Mouse (Mus musculus) liver, postnatal 0 days (tissue): ENCODE measurements at regions not wholly inside any gene's neighbourhood (a gene's known extent, or its start where the extent isn't known, plus 50 kb on each side); places are given as distances from the start of the nearest gene placed in this dataset.

Experiments used
- CTCF ChIP-seq: sonication (generic); IDR thresholded peaks from 2 replicates; pipeline ENCODE4 v1.5.1; 2016; ENCODE audit warnings: antibody characterized with exemption, low read depth
- EP300 ChIP-seq: IDR thresholded peaks from 2 replicates; pipeline ENCODE4 v1.6.1; 2016; ENCODE audit warnings: antibody characterized with exemption, low read depth, mild to moderate bottlenecking

GRCm38 (mm10) chr10:21806716-21807115 lies 75.3 kb upstream of the Sgk1 start:
- TF ChIP-seq CTCF (no peak), EP300 (no peak)
